Mouse (Mus musculus): ENCODE measurements around the gene Gna15. TPM values are rescaled to one million over a fixed set of nuclear protein-coding genes. Genes with fewer than 3 reads are reported as not detected.

Gna15 gene
- polyA plus RNA-seq, 1 experiment: 1.4 TPM

DNA sequence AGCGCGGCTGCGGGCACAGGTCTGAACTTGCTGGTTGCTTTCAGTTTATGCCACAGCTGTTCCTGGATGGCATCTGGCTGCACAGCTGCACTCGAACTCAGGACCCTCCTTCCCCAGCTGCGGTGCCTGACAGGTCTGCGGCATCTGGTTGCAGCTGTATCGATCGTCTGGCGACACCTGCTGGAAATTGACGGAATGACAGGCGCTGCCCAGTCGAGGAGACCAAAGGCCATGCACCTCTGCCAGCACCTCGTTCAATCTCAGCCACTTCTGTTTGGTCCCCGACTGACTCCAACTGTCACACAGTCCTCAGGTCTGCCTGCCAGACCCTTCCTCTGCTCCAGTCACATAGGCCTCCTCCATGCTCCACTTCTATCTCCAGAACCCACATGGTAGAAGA lies 2.8 kb upstream of the Gna15 start:
- peak; percentile 53 to 72 for DNase-seq
- Histone ChIP-seq H3K27me3 (ENCODE audit: control insufficient read depth, insufficient read depth, low read length) (no peaks in the 10 kb centered on the region), H3K27ac (ENCODE audit: insufficient read depth, low read length) (no peak overlapping the region), H3K4me3 (replicated peaks; ENCODE audit: insufficient read depth, low read depth, low read length) (no peak overlapping the region), H3K4me1 (ENCODE audit: control insufficient read depth, insufficient read depth, low read length) (no peaks in the 10 kb centered on the region)
- TF ChIP-seq CTCF (IDR thresholded peaks at IDR 0.05; ENCODE audit: borderline replicate concordance, insufficient read depth, low read depth, low read length) (peak; percentile 93), POLR2A (IDR thresholded peaks at IDR 0.05; ENCODE audit: borderline replicate concordance, insufficient read depth, low read length) (no peak)
- 11% methylated on average over 14 of the region's 14 CpGs for WGBS

DNA sequence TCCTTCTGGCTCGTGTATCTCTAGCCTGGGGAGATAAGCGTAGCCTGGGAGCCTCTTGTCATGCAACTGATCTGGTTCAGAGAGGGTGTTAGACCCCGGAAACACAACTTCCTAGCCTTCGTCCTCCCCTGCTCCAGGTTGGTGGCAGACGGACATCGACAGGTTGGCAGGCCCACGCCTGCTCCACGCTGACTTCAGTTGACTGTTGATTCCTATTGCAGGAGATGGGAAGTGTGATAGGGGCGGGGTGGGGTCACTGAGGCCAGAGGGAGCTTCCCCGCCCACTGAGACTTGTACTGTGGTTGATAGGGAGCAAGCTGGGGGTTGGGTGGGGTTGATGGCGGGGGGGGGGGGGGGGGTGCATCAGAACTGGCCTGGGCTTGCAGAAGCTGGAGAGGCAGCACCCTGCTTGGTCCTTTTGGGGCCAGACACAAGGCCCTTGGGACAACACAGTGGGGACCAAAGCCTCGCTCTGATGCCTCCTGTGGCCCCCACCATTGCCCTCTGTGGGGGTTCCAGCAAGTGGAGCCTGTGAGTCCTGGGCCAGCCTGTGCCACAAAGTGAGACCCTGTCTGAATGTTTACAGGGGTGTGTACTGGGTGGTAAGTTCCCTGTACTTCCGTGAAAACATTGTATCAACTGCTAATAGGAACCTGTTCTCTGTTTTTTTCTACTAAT lies 1.1 kb upstream of the Gna15 start:
- 70% methylated on average over 12 of the region's 13 CpGs for WGBS
- no peak overlapping the region for H3K4me3 ChIP-seq (replicated peaks; ENCODE audit: insufficient read depth, low read depth, low read length)
- H3K27me3 ChIP-seq (ENCODE audit: control insufficient read depth, insufficient read depth, low read length): no peaks in the 10 kb centered on the region
- H3K4me1 ChIP-seq (ENCODE audit: control insufficient read depth, insufficient read depth, low read length): no peaks in the 10 kb centered on the region
- no peak overlapping the region for H3K27ac ChIP-seq (ENCODE audit: insufficient read depth, low read length)
- no peak for TF ChIP-seq CTCF (IDR thresholded peaks at IDR 0.05; ENCODE audit: borderline replicate concordance, insufficient read depth, low read depth, low read length)
- no peak for TF ChIP-seq POLR2A (IDR thresholded peaks at IDR 0.05; ENCODE audit: borderline replicate concordance, insufficient read depth, low read length)
- no peak for DNase-seq

DNA sequence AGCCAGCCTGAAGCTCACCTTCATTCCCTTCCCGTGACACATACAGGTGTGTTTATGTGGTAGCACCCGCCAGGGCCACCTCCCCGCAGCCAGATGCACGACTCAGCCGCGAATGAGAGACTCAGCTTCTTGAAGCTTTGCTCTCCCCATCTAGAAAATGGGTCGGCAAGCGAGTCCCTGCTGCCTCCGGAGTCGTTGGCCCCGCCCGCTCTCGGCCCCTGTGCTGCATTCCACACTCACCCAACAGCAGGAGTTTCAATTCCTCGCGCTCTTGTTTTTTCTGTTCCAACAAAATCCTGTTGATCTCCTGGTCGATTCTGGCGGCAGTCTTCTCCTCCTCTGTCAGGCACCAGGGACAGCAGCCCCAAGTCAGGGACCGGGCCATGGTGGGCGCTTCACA lies 455 bp downstream of the Gna15 start:
- no peak for DNase-seq
- 29% methylated on average over 19 of the region's 19 CpGs for WGBS
- H3K27ac ChIP-seq (ENCODE audit: insufficient read depth, low read length): no peak overlapping the region
- H3K27me3 ChIP-seq (ENCODE audit: control insufficient read depth, insufficient read depth, low read length): no peaks in the 10 kb centered on the region
- TF ChIP-seq CTCF (IDR thresholded peaks at IDR 0.05; ENCODE audit: borderline replicate concordance, insufficient read depth, low read depth, low read length): no peak
- TF ChIP-seq POLR2A (IDR thresholded peaks at IDR 0.05; ENCODE audit: borderline replicate concordance, insufficient read depth, low read length): no peak
- no peaks in the 10 kb centered on the region for H3K4me1 ChIP-seq (ENCODE audit: control insufficient read depth, insufficient read depth, low read length)
- H3K4me3 ChIP-seq (replicated peaks; ENCODE audit: insufficient read depth, low read depth, low read length): no peak overlapping the region

DNA sequence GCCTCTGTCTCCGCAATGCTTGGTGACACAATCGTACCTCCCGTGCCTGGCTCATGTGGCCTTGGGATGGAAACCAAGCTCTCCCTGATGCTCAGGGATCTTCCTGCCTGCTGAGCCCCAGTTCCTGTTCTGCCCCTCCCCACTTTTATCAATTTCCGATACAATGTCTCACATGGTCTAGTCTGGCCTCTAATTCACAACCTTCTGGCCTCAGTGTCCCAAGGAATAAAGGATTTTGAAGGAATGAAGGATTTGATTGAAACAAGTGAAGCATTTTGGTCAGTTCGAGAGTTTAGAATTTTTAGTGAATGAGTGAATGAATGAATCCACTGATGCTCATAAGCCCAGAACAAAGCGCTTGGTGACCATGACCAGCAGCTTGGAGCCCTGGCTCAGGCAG lies 883 bp downstream of the Gna15 start:
- Histone ChIP-seq H3K27me3 (ENCODE audit: control insufficient read depth, insufficient read depth, low read length) (no peaks in the 10 kb centered on the region), H3K27ac (ENCODE audit: insufficient read depth, low read length) (no peak overlapping the region), H3K4me3 (replicated peaks; ENCODE audit: insufficient read depth, low read depth, low read length) (no peak overlapping the region), H3K4me1 (ENCODE audit: control insufficient read depth, insufficient read depth, low read length) (no peaks in the 10 kb centered on the region)
- no peak for DNase-seq
- 73% methylated on average over 6 of the region's 6 CpGs for WGBS
- TF ChIP-seq CTCF (IDR thresholded peaks at IDR 0.05; ENCODE audit: borderline replicate concordance, insufficient read depth, low read depth, low read length): no peak
- TF ChIP-seq POLR2A (IDR thresholded peaks at IDR 0.05; ENCODE audit: borderline replicate concordance, insufficient read depth, low read length): no peak

DNA sequence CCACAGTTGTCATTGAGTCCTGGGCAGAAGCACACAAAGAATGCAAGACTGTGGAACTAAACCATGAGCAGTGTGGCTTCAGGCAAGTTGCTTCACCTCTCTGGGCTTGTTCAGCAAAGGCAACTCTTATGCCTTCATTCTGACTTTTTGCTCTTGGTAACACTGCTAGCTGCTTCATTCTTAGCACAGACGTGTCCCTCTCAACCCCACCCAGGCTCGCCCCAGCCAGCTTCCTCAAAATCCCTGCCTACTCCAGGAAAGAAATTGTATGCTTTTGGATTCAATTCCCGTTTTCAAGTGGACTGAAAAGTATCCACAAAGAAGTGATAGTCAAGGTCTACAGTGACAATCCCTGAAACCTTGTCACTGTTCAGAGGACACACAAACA lies 4.1 kb downstream of the Gna15 start:
- TF ChIP-seq CTCF (IDR thresholded peaks at IDR 0.05; ENCODE audit: borderline replicate concordance, insufficient read depth, low read depth, low read length) (no peak), POLR2A (IDR thresholded peaks at IDR 0.05; ENCODE audit: borderline replicate concordance, insufficient read depth, low read length) (no peak)
- Histone ChIP-seq H3K4me1 (ENCODE audit: control insufficient read depth, insufficient read depth, low read length) (no peaks in the 10 kb centered on the region), H3K4me3 (replicated peaks; ENCODE audit: insufficient read depth, low read depth, low read length) (no peak overlapping the region), H3K27ac (ENCODE audit: insufficient read depth, low read length) (no peak overlapping the region), H3K27me3 (ENCODE audit: control insufficient read depth, insufficient read depth, low read length) (no peaks in the 10 kb centered on the region)
- 76% methylated on average over 3 of the region's 3 CpGs for WGBS
- DNase-seq: no peak

DNA sequence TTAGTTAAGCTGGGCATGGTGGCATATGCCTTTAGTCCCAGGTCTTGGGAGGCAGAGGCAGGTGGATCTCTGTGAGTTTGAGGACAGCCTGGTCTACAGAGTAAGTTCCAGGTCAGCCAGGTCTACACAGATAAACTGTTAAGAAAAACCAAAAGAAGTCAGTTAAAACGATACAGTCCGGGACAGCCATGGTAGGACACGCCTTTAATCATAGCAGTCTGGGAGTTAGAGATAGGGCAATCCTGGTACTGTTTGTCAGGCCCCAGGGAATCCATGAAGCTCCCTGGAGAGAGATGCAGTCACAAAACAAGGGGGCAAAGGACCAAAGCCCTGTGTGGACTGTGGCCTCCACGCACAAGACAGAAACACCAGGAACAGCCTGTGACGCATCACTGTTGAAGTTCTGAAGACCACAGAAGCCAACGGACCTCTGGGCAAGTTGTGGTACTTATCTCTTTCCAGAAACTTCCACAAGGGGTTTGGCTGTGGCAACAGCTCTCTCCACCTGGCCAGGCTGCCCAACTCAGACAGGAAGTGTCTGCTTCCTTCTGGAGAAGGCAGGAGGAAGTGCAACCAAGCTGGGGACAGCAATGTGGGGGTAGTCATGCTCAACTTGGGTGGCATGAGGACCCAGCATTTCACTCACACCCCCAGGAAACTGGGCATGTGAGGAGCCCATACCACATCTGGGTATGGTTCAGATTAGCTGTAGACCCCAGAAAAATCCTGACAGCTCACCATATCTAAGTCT lies 4.6 kb downstream of the Gna15 start:
- no peak overlapping the region for H3K4me3 ChIP-seq (replicated peaks; ENCODE audit: insufficient read depth, low read depth, low read length)
- TF ChIP-seq CTCF (IDR thresholded peaks at IDR 0.05; ENCODE audit: borderline replicate concordance, insufficient read depth, low read depth, low read length): no peak
- no peak for TF ChIP-seq POLR2A (IDR thresholded peaks at IDR 0.05; ENCODE audit: borderline replicate concordance, insufficient read depth, low read length)
- no peaks in the 10 kb centered on the region for H3K4me1 ChIP-seq (ENCODE audit: control insufficient read depth, insufficient read depth, low read length)
- H3K27ac ChIP-seq (ENCODE audit: insufficient read depth, low read length): no peak overlapping the region; the same call in 1 of the 2 replicates
- no peak for DNase-seq
- 87% methylated on average over 6 of the region's 6 CpGs for WGBS
- H3K27me3 ChIP-seq (ENCODE audit: control insufficient read depth, insufficient read depth, low read length): no peaks in the 10 kb centered on the region

DNA sequence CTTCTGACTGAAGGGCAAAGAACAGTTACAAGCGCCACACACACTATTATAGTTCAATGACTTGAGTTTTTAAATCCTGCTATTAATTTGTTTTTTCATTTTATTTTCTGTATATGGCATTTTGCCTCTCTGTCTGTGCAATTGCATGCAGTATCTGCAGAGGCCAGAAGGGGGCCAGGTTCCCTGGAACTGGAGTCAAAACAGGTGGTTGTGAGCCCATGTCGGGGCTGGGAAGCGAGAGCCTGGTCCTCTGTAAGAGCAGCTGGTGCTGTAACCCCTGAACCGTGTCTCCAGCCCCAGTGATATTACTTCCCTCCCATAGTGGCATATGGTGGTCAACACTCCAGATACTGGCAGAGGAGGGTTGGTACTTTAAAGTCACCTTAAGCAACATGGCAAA lies 5.5 kb downstream of the Gna15 start:
- TF ChIP-seq POLR2A (IDR thresholded peaks at IDR 0.05; ENCODE audit: borderline replicate concordance, insufficient read depth, low read length) (no peak), CTCF (IDR thresholded peaks at IDR 0.05; ENCODE audit: borderline replicate concordance, insufficient read depth, low read depth, low read length) (peak; percentile 81)
- 17% methylated on average over 4 of the region's 4 CpGs for WGBS
- no peak overlapping the region for H3K4me3 ChIP-seq (replicated peaks; ENCODE audit: insufficient read depth, low read depth, low read length)
- no peaks in the 10 kb centered on the region for H3K27me3 ChIP-seq (ENCODE audit: control insufficient read depth, insufficient read depth, low read length)
- no peak overlapping the region for H3K27ac ChIP-seq (ENCODE audit: insufficient read depth, low read length)
- DNase-seq: peak in 1 of 2 experiments; percentile 68
- no peaks in the 10 kb centered on the region for H3K4me1 ChIP-seq (ENCODE audit: control insufficient read depth, insufficient read depth, low read length)

DNA sequence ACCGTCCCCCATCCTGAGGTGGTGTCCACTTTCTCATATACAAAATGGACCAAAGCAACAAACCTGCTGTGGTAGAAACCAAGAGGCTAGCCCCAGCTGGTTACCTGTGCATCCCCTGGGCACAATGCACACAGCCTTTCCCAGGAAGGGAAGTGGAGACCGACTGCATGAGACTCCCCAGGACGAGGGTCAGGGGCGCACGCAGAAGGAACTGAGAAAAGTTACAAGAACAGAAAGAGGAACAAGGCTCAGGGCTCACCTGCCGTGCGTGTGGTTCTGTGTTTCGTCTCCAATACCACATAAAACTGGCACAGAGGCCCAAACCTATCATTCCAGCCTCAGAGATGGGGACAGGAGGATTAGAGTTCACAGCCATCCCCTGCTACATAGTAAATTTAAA lies 6.8 kb downstream of the Gna15 start:
- DNase-seq: no peak
- Histone ChIP-seq H3K27ac (ENCODE audit: insufficient read depth, low read length) (no peak overlapping the region), H3K4me1 (ENCODE audit: control insufficient read depth, insufficient read depth, low read length) (no peaks in the 10 kb centered on the region), H3K4me3 (replicated peaks; ENCODE audit: insufficient read depth, low read depth, low read length) (no peak overlapping the region), H3K27me3 (ENCODE audit: control insufficient read depth, insufficient read depth, low read length) (no peaks in the 10 kb centered on the region)
- TF ChIP-seq POLR2A (IDR thresholded peaks at IDR 0.05; ENCODE audit: borderline replicate concordance, insufficient read depth, low read length): no peak
- TF ChIP-seq CTCF (IDR thresholded peaks at IDR 0.05; ENCODE audit: borderline replicate concordance, insufficient read depth, low read depth, low read length): no peak
- 77% methylated on average over 8 of the region's 8 CpGs for WGBS

All from cerebellum, adult 2 months (tissue).